Mouse (Mus musculus) G1E-ER4 (cell line): ENCODE data around the gene Rab9. TPM values are rescaled to one million over a fixed set of nuclear protein-coding genes. Genes with fewer than 3 reads are reported as not detected.

Experiments used
- GATA1 ChIP-seq: IDR thresholded peaks from one replicate; pipeline ENCODE4 v1.8.0; 2012; ENCODE audit warnings: low read length, inconsistent platforms
- polyA plus RNA-seq: library from polyadenylated mRNA; stranded (reverse); fragments of >175 nt; gene quantifications from 2 replicates; pipeline ENCODE4 v1.2.3, GENCODE M21; 2012

The Rab9 gene
- polyA plus RNA-seq, 1 experiment: 1.3 TPM

DNA sequence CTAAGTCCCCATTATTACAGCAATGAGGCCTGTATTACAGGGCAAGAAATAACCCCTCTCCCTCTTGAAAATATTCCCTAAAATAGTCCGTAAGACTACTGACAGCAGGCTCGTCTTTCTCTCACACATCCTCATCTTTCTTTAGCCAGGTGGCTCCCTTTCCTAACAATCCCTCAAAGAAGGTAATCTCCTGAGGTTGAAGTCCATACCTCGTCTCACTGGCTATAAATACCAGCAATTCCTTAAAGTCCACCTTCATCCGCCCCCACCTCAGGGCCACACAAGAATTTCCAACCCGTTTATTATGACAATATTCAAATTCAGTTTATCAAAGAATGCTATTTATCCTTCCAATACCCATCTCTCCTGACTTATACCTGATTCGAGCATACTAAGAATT, 7.1 kb downstream of the Rab9 start:
- no peak for TF ChIP-seq GATA1

DNA sequence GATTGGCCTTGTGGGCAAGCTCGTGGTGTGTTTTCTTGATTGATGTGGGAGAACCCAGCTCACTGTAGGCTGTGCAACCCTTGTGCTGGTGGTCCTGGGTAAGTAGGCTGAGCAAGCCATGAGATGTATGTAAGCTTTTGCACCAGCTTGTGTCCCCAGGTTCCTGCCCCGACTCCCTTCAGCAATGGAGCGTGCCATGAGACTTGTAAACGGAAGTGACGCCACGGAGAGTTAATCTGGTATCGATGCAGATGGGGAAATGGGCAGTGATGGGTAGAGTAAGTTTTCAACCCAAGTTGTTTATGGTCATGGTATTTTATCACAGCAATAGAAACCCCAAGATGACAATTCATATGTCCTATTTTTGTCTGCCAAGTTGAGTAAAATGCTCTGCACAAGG, 11.3 kb downstream of the Rab9 start:
- no peak for TF ChIP-seq GATA1

DNA sequence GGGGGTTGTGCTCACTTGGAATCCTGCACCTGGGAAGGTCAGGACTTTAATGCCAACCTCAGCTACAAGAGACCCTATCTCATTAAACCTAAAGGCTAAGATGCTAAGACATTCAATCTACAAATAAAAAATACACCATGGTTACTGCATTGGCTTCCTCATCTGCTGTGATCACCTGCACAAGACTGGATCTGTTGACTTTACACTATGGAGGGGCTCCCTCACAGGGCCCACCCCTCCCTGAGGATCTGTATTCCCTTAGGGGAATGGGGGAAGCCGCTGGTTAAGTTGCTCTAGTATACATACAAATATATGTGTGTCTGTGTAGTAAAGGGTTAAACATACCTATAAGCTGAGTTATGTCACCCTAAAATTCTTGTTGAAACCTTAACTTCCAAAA, 24.1 kb downstream of the Rab9 start:
- no peak for TF ChIP-seq GATA1

DNA sequence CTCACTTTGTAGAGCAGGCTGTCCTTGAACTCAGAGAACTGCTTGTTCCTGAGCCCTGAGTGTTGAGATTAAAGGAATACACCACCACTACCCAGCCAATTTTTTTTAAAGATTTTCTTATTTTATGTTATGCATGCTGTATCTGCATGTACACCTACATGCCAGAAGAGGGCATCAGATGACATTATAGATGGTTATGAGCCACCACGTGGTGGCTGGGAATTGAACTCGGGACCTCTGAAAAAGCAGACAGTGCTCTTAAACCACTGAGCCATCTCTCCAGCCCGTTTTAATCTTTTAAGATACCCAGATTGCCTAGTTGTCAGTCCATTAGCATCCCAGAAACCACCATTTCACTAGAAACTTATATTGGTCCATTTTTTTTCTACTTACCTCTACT, 25.3 kb downstream of the Rab9 start:
- TF ChIP-seq GATA1: no peak

DNA sequence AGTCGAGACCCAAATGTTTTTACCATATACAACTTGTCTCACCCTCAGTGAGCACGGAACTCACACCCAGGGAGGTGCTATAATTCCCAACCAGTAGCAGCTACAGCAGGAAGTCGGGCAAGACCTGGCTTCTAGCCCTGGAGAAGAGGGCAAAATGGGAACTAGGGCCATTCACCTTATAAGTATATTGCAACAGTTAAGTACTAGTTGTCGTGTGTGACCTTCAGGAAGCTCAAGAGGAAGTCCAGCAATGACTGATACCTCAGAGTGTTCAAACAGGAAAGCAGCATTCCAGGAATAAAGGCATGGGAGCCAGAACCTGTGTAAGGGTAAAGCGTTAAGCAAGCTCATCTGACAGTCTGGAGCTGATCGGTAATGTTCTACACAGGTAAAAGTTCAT, 26.1 kb downstream of the Rab9 start:
- no peak for TF ChIP-seq GATA1

DNA sequence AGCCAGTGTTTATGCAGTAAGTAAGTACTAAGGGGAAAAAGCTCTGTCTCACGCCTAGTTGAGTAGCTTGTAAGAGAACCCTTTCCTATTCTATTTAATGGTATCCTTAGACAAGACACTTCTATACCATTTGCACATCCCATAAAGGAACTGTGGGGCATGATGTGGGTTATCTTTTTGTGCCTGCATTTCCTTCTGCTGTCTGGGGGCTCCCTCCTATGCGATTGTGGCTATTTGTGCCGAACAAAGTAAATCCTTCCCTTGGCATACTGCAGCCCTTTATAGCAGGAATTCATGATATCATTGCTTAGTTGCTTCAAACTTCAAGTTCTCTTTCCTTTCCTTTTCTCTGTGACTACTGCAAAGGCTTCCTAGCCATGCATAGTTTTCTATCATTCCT, 35.1 kb downstream of the Rab9 start:
- no peak for TF ChIP-seq GATA1

DNA sequence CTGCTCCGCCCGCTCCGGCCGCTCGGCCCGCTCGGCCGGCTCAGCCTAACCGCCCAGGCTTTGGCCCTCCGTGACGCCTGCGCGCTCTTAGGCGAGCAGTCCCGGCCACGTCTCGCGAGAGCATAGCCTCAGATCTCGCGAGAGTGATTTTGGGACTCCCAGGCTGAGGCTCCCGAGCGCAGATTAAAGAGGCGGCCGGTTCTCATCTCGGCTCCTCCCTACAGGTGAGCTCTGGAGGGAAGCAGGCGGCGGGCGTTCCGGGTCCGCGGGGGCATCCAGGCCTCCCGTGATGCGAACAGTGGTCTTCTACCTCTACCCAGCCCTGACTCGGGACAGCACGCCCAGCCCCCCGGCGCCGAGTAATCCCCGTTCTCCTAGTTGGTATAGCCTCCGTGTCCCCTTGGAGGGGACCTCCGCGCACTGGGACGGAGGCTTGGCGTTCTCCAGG, 39.0 kb downstream of the Rab9 start, which contains the start of gene Ofd1:
Gene Ofd1 (minus strand): TSS at position 89 of the 448 bp plus-strand sequence.
- no peak for TF ChIP-seq GATA1

DNA sequence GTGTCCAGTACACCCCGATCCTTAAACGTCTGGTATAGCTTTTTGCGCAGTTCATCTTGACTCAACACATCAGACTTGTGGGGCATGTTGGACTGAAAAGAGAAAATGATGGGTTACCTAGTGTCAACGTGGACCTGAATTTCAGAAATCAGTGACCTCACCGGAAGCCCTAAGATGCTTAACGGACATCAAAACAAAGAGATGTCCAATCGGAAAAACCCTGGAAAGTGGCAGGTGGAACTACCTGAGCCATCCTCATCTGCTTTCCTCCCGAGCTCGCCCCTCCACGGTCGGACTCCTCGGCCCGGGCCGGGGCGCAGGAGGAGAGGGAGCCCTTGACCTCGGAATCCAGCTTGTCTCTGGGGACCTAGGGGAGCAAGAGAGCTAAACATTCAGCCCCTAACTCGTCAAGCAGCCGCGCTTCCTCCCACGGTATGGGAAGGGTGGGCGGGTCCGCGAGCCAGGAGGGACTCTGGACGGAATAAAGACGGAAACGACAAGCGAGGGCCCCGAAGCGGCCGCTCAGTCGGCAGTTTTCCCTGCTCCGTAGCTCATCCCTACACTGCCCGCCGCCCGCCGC, 39.5 kb downstream of the Rab9 start, which contains the start of gene Trappc2:
Gene Trappc2 (plus strand): TSS at position 539 of the 580 bp plus-strand sequence.
- TF ChIP-seq GATA1: no peak

DNA sequence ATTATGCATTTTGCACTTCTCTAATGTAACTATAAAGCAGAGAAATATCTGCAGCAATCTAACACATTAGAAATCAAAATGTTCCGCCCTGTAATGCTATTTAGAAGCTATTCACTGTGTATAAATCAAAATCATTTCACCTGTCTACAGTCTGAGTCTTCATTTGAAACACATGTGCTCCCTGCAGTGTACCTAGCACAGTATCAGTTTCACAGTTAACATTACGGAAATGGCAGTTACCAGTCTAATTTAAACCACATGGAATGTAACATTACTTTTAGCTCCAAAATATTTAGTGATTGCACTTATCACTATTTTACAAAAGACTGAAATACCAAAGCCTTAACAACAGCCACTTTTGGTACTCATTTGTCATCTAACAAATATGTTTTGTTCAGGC, 44.9 kb downstream of the Rab9 start:
- no peak for TF ChIP-seq GATA1

DNA sequence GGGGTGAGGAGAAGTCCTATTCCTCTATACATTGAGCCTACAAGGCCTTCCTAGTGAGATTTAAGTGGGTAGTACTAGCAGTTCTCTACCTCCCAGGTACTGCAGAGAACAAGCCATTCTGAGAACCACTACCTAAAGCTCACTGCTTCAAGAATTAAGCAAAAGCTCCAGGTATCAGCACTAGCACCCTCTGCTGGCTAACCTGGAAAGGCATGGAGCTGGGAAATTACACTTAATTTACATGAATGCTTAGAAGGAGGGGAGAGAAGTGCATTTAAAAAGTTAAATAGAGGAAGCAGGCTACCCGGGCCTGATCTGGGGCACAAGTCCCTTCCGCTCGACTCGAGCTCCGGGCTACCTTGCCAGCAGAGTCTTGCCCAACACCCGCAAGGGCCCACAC, 63.5 kb downstream of the Rab9 start:
- TF ChIP-seq GATA1: no peak

DNA sequence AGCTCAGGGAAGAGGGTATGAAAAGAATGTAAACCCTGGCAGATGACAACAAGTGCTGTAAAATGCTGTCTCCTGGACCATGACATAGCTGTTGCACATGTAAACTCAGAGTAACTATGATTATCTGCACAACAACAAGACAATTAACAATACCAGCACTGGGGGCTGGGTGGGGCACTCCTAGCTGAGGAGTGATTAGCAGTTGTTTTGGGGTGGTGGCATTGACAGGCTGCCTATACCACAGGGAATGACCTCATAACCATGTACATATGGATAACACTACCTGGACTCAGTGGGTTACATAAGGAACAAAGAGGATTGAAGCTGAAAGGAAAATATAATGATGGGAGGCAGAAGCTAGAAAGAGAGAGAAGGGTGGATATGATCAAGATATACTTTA, 71.8 kb downstream of the Rab9 start:
- TF ChIP-seq GATA1: no peak

Other genes starting within 250 kb of the Rab9 start
- gene Gpm6b, start 241.0 kb downstream of the Rab9 start, polyA plus RNA-seq: not detected in 2 replicates
- gene Trappc2, start 39.3 kb downstream of the Rab9 start, polyA plus RNA-seq: 0.13 TPM in 2 replicates
- 2.2 and 2.7 TPM in 2 replicates for gene Ofd1, start 39.2 kb downstream of the Rab9 start, polyA plus RNA-seq
- gene Tceanc, start 38.7 kb upstream of the Rab9 start, polyA plus RNA-seq: 0.76 and 1.2 TPM in 2 replicates
- not detected in 2 replicates for gene Egfl6, start 105.9 kb upstream of the Rab9 start, polyA plus RNA-seq